Mouse (Mus musculus): ENCODE measurements at regions not wholly inside any gene's neighbourhood (a gene's known extent, or its start where the extent isn't known, plus 50 kb on each side); places are given as distances from the start of the nearest gene placed in this dataset.

GRCm38 (mm10) chr17:22795213-22795612 lies 71.7 kb downstream of the Zfp945 start:
- DNase-seq, result no peak

- DNase-seq, result no peak
Observed at GRCm38 (mm10) chr17:22784481-22784880, 82.5 kb downstream of the Zfp945 start.

GRCm38 (mm10) chr17:22745736-22746135 lies 121.2 kb downstream of the Zfp945 start:
- no peak for DNase-seq

GRCm38 (mm10) chr17:22739581-22740178 lies 127.3 kb downstream of the Zfp945 start:
- peak; percentile 61 for DNase-seq

GRCm38 (mm10) chr17:22739173-22739572 lies 127.8 kb downstream of the Zfp945 start:
- no peak for DNase-seq

GRCm38 (mm10) chr17:22736360-22736759 lies 130.6 kb downstream of the Zfp945 start:
- no peak for DNase-seq

Data from heart, postnatal 4 days (tissue).